Mouse (Mus musculus): Measurements from ENCODE around the gene Barx2.

Barx2 gene

GRCm38 (mm10) chr9:31888333-31888732 lies 24.9 kb downstream of the Barx2 start:
- DNase-seq (ENCODE audit: low spot score) = no peak

- no peak for DNase-seq (ENCODE audit: low spot score)
Observed at GRCm38 (mm10) chr9:31886258-31886657, 27.0 kb downstream of the Barx2 start.

- DNase-seq (ENCODE audit: low spot score) = no peak
Observed at GRCm38 (mm10) chr9:31882376-31882775, 30.9 kb downstream of the Barx2 start.

DNA sequence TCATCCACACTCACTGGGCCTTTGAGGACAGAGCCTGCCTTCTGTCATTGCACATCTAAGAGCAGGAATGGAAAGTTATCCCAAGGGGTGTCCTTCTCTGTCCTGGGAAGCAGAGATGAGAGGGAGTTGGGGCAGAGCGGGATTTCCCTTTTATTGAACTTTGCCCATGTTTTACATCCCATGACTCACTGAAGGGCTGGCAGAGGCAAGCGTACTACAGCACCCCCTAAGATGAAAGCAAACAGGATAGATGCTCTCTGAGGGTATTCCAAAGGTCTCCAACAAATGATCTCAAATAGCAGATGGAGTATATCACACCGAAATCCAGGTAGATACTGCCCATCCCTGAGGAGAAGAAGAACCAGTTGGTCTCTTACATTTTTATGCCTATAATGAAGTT lies 37.7 kb downstream of the Barx2 start:
- DNase-seq (ENCODE audit: low spot score) = no peak

DNA sequence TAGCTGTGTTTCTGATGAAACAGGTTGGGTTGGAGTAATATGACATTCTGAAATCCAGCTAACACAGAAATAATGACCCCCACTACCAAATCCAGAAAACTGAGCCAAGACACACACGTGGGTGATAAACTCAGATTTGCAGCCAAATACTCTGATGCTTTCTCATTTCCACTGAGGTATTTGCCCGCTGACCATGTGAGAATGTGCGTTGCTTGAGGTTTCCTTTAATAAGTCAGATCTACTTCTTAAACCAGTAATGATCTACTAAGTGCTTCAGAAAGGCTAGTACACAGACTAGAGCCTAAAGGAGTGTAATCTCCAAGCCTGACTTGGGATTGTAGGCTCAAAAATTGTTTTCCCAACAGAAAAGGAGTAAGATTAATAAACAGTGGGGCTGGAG lies 39.0 kb downstream of the Barx2 start:
- no peak for DNase-seq (ENCODE audit: low spot score)

DNA sequence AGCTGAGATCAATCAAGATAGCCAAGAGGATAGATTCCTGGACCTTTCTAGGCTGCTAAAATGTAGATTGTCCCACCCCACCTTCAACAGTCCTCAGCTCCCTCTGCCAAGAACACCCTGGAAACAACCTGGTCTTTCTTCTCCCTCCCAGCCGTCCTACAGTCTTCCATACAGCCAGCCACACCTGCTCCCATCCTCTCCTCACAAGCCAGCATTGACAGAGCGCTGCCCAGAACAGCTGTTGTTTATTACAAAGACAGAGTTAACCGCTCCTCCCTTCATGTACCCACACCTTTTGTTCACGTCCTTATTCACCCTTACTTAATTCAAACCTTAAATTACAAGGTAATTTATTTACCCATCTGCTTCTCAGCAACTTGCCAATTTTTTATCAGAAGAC lies 41.9 kb downstream of the Barx2 start:
- DNase-seq (ENCODE audit: low spot score) = no peak

- no peak for DNase-seq (ENCODE audit: low spot score)
Observed at GRCm38 (mm10) chr9:31868823-31869460, 44.3 kb downstream of the Barx2 start.

DNA sequence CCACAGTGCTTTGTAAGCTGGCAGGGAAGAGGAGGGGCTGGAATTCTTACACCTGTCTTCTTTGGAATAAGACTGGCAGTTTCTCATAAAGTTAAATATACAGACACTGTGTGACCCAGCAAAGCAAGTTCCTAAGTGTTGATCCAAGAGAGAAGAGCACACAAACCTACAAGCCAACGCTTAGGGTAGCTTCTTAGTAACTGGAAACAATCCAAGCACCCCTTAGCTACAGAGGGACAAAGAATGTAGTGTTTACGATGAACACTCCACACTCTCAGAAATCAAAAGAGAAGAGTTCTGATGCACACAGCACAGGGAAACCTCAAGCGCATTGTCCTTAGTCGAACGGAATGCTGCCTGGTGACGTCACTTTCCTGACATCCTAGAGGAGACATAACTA lies 49.4 kb downstream of the Barx2 start:
- no peak for DNase-seq (ENCODE audit: low spot score)

GRCm38 (mm10) chr9:31859446-31859845 lies 53.8 kb downstream of the Barx2 start:
- DNase-seq (ENCODE audit: low spot score) = no peak

DNA sequence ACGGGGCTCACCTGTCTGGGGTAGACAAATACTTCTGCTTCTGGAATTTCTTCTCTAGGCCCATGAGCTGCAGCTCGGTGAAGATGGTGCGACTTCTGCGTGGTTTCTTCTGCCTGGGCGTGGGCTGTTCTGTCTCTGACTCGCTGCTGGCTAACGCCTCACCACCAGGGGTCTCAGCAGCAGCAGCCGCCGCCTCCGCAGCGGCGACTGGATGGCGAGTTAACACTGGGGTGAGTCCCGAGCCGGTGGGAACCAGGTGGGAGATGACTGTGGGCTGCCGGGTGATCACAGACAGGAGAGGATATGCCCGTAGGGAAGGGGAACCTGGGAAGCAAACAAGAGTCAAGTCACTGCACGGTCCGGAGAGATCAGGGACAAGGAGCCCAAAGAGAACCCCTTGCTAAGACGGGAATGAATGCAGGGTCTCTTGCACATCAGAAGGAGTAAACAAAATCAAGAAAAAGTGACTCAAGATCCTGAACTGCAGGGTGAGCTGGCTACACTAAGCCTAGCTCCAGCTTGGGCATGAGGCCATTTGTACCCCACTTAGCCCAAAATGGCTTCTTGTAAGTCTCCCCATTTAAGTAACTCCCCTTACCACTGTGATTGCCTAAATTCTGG lies 54.4 kb downstream of the Barx2 start:
- no peak for DNase-seq (ENCODE audit: low spot score)

DNA sequence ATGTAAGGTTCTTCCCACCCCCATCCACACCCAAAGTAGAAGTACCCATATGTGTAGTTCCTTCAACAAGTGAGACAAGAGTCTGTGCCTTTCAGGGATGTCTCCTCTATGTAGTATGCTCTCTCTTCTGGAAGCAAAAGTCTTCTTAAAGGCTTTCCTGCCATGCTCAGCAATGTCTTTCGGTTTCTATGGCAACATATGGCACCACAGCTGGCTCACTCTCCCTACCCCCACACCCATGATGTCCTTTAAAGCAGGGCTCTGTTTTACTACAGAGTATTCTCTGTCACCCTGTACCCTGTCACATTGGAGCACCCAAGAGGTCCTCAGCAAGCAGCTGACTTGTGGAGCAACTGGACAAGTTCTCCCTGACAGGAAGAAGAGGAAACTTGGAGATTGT lies 55.8 kb downstream of the Barx2 start:
- DNase-seq (ENCODE audit: low spot score) = no peak

- DNase-seq (ENCODE audit: low spot score) = no peak
Observed at GRCm38 (mm10) chr9:31856437-31856836, 56.8 kb downstream of the Barx2 start.

DNA sequence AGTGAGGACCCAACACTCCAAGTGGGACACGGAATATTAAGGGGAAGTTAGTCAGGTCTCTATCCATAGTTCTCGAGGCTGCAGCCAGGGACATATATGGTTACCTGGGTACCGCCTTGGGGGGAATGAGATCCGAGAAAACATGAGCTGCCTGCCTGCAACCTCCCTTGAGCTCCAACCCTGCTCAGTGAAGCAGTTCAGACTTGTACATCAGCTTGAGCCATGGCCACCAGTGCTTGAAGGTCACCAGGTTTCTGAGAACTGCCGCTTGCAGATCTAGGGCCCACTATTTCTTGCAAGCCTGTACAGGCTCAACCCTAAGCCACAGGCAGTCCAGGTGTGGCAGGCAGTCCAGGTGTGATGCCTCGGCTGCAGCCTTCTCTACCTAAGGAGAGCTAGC lies 57.6 kb downstream of the Barx2 start:
- no peak for DNase-seq (ENCODE audit: low spot score)

GRCm38 (mm10) chr9:31851710-31852109 lies 61.6 kb downstream of the Barx2 start:
- no peak for DNase-seq (ENCODE audit: low spot score)

GRCm38 (mm10) chr9:31850706-31851105 lies 62.6 kb downstream of the Barx2 start:
- DNase-seq (ENCODE audit: low spot score) = no peak

- DNase-seq (ENCODE audit: low spot score) = no peak
Observed at GRCm38 (mm10) chr9:31849387-31849786, 63.9 kb downstream of the Barx2 start.

DNA sequence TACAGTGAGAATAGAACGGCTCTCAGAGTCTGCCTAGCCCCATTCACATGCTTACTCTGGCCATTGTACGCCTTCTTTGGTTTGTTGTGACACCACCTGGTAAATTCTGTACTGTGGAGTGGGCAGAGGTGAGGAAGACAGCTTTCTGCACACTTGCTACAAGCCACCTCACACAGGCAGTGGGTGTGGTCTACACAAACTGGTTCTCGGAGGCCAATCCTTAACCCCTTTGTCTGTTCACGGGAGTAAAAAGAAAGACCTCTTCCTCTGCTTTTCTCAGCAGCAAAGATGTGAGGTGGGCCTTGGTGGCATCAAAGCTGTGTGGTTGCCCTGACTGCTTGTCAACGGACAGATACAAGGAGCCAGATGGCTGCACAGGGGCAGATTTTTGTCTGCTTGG lies 68.6 kb downstream of the Barx2 start:
- DNase-seq (ENCODE audit: low spot score) = no peak

DNA sequence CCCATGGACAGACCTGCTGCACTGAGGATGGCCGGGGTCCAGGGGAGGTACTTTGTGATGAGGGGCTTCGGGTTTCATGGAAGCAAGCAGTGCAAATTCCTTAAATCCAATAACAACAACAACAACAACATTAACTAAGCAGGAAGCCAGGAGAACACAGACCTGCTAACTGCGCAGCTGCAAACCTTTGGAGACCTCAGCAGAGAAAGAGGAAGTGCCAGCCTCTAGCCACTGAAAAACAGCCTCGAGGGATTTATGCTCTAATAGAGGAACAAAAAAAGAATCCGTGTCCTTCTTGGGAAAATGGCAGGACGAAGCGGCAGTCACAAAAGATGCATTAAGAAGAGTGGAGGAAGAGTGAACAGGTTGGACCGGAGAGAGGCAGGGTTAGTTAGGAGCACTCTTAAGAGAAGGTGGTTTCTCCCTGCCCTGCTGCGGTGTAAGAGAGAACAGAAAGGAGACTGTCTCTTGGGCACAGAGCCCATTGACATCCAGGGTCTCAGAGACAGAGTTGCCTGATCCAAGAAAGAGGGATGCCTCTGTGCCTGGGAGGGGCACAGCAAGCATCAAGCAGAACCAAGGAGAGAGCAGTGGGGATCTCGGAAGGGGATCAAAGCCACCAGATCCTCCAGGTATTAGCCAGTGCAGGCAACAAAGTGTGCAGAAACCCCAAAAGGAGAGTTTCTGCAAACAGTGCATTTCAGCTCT lies 72.0 kb downstream of the Barx2 start:
- DNase-seq (ENCODE audit: low spot score) = no peak

- no peak for DNase-seq (ENCODE audit: low spot score)
Observed at GRCm38 (mm10) chr9:31840571-31840970, 72.7 kb downstream of the Barx2 start.

DNA sequence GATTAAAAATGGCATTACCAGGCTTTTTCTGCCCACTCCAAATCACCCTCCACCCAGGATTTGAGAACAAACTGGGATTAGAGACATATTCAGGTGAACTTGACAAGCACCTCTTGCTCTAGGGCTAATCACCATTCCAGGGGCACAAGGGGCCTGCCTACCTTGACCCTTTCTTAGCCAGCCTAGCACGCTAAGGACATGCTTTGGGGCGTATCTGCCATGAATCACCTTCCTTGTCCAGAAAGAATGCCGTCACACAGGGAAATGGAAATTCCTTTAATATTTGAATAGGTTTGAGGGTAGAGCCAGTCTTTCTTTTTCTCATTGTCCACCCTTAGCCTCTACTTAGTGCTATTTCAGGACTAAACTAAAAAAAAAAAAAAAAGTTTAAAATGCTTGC lies 73.2 kb downstream of the Barx2 start:
- DNase-seq (ENCODE audit: low spot score) = no peak

GRCm38 (mm10) chr9:31839106-31840027 lies 73.9 kb downstream of the Barx2 start:
- DNase-seq (ENCODE audit: low spot score) = no peak

DNA sequence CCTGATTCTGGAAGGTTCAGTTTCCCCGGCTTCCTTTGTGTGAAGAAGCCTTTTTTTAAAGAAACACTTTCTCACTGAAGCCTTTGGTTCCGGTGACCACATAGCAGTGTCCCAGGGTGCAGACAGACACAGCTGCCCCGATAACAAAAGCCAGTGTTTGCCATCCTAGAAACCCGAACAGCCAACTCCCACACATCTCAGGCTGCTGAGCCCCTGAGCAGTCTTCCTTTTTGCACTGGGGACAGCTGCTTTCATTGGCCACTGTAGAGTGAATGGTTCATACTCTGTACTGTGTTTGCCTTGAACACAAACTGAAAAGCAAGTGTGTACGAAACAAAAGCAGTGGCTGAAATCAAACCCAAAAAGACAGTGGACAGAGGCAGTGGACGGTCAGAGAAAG lies 75.2 kb downstream of the Barx2 start:
- DNase-seq (ENCODE audit: low spot score) = no peak
